Mouse (Mus musculus) thymus, postnatal 25 days (tissue): ENCODE measurements around the gene Fbln5.
A peak's percentile ranks its signal among the peaks of the same experiment; 100 is the strongest.

Source experiments
- DNase-seq: peaks from one replicate; pipeline ENCODE4 v3.0.0; 2022

Fbln5 gene

GRCm38 (mm10) chr12:101818608-101819370 lies at the start of gene Fbln5:
Gene Fbln5, minus strand, starts transcription at chr12:101819055.
- DNase-seq, result peak; percentile 12

- DNase-seq, result no peak
These were observed 43.6 kb upstream of the Fbln5 start for GRCm38 (mm10) chr12:101862286-101862964.

GRCm38 (mm10) chr12:101860256-101860655 lies 41.4 kb upstream of the Fbln5 start:
- no peak for DNase-seq

- DNase-seq, result no peak
These were observed 39.2 kb upstream of the Fbln5 start for GRCm38 (mm10) chr12:101858011-101858410.

GRCm38 (mm10) chr12:101854336-101854735 lies 35.5 kb upstream of the Fbln5 start:
- DNase-seq, result no peak

- DNase-seq, result no peak
These were observed 33.1 kb upstream of the Fbln5 start for GRCm38 (mm10) chr12:101851846-101852564.

GRCm38 (mm10) chr12:101851314-101851713 lies 32.5 kb upstream of the Fbln5 start:
- DNase-seq, result no peak

- DNase-seq, result no peak
These were observed 17.9 kb upstream of the Fbln5 start for GRCm38 (mm10) chr12:101836546-101837274.

GRCm38 (mm10) chr12:101834715-101835114 lies 15.9 kb upstream of the Fbln5 start:
- DNase-seq, result no peak

- DNase-seq, result no peak
These were observed 14.9 kb upstream of the Fbln5 start for GRCm38 (mm10) chr12:101833776-101834175.

GRCm38 (mm10) chr12:101833115-101833506 lies 14.3 kb upstream of the Fbln5 start:
- no peak for DNase-seq

- DNase-seq, result no peak
These were observed 13.6 kb upstream of the Fbln5 start for GRCm38 (mm10) chr12:101832179-101833114.

GRCm38 (mm10) chr12:101831221-101831620 lies 12.4 kb upstream of the Fbln5 start:
- no peak for DNase-seq

- DNase-seq, result no peak
These were observed 4.3 kb upstream of the Fbln5 start for GRCm38 (mm10) chr12:101823161-101823560.

GRCm38 (mm10) chr12:101821596-101821995 lies 2.7 kb upstream of the Fbln5 start:
- no peak for DNase-seq

GRCm38 (mm10) chr12:101819570-101819969 lies 715 bp upstream of the Fbln5 start:
- no peak for DNase-seq

GRCm38 (mm10) chr12:101818246-101818607 lies 628 bp downstream of the Fbln5 start:
- DNase-seq, result no peak

- no peak for DNase-seq
These were observed 2.0 kb downstream of the Fbln5 start for GRCm38 (mm10) chr12:101816810-101817209.

GRCm38 (mm10) chr12:101815796-101816195 lies 3.1 kb downstream of the Fbln5 start:
- DNase-seq, result no peak

- DNase-seq, result no peak
These were observed 4.4 kb downstream of the Fbln5 start for GRCm38 (mm10) chr12:101814423-101814822.

- DNase-seq, result peak; percentile 14
These were observed 7.7 kb downstream of the Fbln5 start for GRCm38 (mm10) chr12:101811181-101811580.

- DNase-seq, result no peak
These were observed 8.3 kb downstream of the Fbln5 start for GRCm38 (mm10) chr12:101810515-101810914.
